Mouse (Mus musculus) R1 (cell line): ENCODE results near the gene Fam71f1.
"Not testable (repeated sequence)": the region's sequence is repeated elsewhere in the genome, so short reads cannot be mapped to it uniquely, and the experiment has no call there.

Source experiments
- DNase-seq: peaks from one replicate; pipeline ENCODE4 v3.0.0-alpha.2; 2018; ENCODE audit warnings: low read depth, low spot score

The Fam71f1 gene

DNA sequence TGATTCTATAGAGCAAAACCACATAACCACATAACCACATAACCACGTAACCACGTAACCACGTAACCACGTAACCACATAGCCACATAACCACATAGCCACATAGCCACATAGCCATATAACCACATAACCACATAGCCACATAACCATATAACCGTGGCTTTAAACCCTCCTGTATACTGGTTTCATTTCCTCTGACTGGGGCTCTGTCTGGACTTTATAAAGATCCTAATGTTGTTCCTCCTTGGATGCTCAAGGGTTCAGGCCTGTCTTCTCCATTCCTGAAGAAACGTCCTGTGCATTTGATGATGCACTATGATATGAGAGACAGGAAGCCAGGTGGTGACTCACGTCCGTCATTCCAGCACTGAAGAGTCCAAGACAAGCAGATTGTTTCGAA lies 8.0 kb downstream of the Fam71f1 start:
- no peak for DNase-seq

DNA sequence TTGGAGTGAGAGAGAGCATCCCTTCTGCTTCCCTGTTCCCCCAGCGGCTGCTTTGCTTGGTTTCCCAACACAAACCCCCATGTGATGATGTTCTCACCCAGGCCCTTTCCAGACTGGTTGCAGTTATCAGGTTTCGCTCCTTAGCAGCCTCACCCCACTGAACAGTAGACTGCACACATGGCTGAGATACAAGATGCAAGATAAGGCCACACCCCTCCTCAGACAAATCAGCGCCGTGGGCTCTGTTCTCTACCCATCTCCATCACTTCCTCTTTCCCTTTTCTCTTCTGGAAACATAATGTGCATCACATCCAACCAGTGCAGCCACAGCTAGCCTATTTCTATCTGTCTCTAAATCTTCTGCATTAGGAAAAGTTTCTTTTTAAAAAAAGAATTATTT lies 10.6 kb downstream of the Fam71f1 start:
- DNase-seq, result no peak

DNA sequence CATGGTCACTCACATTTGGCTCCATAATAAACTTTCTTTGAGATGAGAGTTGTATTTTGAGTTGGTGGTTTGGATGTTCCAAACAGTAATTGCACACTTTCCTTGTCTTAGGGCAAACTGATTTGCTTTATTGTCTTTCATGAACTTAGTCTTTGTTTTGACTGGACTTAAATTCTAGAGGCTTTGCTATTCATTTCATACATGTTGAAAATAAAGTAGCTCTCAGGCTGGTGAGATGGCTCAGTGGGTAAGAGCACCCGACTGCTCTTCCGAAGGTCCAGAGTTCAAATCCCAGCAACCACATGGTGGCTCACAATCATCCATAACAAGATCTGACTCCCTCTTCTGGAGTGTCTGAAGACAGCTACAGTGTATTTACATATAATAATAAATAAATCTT lies 27.6 kb downstream of the Fam71f1 start:
- DNase-seq, result not testable (repeated sequence)

DNA sequence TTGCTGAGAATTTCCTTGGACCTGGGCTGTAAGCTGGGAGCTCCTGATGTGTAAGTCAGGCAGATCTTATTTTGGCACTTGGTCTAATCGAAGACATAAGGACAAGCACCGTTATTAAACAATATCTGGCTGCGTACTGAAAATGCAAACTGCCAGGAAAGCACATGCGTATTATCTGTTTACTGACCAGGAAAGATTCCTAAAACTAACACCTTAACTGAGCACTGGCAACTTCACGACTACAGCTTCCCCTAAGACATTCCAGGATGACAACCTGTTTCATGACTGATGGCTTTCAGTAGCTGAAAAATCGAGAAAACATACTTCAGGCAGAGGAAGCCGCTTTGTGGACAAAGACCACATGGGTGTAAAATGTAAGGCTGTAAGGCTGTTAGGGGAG lies 28.2 kb downstream of the Fam71f1 start:
- DNase-seq, result no peak

DNA sequence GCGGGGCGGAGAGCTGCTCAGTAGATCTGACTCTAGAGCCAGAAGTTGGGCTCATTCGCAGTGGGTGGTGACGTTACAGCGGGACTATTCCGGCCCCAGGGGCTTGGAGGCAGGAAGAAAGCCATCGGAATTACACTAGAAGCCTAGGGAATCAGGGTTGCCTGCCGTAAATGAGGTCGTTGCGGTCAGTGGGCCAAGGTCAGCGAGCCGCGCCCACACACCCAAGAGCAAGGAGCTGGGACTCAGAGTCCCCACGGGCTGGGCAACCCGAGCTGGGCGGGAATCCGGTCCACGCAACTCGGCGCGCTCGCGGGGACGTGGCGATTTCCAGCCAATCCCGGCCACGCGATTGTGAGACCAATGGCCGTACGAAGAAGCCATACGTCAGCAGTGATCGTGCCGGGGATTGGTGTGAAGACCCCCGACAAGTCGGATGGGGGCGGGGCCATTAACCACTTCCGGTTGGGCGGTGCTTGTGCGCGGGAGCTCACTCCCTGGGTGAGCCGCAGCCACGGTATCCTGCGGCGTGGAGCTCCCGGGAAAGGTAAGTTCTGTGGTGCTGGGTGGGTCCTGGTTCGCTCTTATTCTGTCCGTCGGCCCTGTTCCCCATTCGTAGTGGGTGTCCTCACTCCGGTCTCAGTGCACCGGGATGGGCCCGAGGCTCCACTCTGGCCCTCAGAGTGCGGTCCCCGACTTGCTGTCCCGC lies 28.9 kb downstream of the Fam71f1 start, which contains the start of gene Calu:
TSS of gene Calu (plus strand) at position 405 of the 706 bp plus-strand sequence.
- peak; percentile 99 for DNase-seq

DNA sequence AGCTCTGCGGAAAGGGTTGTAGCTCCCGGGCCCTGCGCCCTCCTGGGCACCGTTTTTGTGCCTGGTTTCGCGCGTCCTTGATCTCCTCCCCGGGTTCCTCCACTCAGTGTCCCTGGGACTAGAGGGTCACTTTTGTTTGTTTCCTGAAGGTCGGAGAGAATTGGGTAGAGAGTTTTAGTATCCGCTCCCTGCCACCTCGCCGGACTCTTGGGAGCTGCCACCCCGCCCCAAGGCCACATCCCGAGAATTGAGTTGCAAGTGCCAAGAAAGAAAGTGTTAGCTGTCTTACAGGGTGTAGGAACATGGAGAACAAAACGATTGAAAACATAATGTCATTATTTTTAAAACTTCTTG lies 29.4 kb downstream of the Fam71f1 start:
- no peak for DNase-seq

DNA sequence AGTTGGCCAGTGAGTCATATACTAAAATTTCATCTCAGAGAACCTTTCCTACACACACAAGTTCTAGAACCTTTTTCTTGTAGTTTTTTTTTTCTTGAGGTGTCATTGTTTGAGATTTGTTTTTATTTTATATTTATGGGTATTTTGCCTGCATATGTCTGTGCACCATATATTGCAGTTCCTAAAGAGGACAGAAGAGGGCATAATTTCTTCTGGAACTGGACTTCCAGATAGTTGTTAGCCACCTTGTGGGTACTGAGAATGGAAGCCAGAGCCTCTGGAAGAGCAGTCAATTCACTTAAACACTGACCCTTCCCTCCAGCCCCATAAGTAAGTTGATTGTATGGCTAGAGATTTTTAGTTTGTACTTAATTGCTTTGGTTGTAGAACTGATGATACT lies 32.7 kb downstream of the Fam71f1 start:
- peak; percentile 69 for DNase-seq

DNA sequence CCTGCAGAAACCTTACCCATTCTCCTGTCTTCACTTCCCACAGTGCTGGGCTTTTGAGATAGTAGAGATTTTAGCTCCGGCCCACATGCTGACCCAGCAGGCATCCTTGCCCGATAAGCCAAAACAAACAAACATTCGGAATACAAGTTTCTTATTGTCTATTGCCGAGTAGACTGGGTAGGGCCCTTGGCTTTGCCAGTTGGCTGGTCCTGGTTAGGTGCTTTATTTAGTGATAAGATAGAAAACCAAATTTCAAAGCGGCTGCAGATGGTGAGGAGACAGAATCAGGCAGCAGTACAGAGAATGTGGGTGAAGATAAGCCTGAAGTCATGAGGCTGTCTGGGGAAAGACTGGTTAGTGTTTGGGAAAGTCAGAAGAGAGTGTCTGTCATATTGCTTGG lies 33.9 kb downstream of the Fam71f1 start:
- no peak for DNase-seq

DNA sequence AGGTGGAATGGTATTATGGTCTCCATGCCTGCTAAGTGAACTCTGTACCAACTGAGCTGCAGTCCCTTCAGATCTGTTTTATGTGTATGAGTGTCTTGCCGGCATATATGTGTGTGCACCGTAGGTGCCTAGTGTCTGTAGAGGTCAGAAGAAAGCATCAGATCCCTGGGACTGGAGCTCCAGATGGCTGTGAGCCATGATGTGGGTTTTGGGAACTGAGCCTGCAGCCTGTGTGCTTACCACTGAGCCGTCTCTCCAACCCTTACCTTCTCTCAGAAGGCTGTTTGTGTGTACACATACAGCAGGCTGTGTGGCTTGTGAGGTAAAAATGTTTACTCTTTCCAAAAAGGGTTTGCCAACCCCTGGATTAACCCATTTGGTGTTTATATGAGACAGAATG lies 40.4 kb downstream of the Fam71f1 start:
- DNase-seq, result no peak

DNA sequence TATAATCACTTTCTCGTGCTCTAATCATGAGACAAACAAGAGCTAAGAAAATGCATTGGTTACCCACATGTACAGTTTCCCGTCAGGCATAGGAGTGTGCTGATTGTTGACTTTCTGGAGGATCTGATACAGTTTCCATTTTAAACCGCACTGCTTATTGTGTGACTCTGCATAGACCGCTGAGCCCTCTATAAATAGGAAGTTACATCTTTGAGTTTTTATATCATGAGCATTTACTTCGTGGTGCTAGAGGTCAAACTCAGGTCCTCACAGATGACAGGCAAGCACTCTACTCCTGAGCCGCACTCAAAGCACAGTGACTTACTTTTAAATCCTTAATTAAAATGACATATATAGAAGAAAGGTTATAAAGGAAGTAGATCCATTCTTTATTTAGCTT lies 41.3 kb downstream of the Fam71f1 start:
- DNase-seq, result no peak

DNA sequence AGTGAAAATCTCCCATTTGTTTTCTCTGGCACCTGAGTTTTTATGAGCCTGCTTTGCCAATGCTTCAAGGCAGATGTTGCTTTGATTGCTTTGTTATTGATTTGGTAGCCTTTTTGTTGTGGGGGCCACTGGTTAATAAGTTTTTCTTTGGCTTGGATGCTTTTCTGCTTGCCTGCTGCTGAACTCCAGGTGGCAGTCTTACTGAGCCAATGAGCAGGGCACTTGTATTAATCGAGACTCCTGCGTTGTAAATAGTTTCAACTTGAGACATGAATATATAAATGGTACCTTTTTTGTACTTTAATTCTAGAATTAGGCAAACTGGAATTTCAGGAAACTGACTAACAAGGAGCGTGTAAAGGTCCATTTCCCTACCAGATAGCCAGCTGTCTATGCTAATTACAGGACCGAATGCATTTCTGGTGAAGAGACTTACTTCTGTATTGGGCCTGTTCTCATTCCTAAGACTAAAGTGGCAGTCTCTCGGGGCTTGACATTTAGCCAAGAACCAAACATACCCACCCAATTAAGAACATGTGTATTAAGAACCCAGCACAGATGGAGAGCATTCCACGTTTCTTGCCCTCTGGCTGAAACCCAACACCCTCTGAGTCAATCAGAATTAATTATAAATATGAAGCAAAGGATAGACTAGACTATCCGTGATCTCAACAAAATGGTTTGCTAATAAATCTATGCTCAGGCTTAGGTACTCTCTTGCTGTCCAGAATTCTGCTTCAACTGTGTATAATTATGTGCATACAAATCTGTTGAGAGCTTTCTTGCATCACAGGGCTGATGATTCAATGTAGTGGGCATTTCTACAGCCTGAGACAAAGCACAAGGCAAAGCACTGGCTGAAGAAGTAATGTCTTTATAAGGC lies 43.5 kb downstream of the Fam71f1 start:
- no peak for DNase-seq

DNA sequence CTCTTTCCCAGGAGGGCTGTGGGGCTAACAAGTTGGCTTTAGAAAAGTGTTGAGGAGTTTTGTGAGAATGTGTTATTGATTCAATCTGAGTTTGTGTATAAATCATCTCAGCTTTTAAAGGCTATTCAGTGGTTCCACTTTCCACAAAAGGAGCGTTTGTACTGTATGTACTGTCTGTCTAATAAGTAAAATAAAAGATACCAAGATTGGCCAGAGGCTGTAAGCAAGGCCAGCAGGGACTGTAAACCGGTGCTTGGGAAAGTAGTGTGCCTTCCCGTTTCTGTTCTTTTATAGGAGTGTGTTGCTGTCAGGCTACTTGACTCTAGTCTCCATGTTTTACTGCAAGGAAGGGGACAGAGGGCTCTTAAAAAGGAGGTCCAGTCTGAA lies 44.2 kb downstream of the Fam71f1 start:
- DNase-seq, result no peak

DNA sequence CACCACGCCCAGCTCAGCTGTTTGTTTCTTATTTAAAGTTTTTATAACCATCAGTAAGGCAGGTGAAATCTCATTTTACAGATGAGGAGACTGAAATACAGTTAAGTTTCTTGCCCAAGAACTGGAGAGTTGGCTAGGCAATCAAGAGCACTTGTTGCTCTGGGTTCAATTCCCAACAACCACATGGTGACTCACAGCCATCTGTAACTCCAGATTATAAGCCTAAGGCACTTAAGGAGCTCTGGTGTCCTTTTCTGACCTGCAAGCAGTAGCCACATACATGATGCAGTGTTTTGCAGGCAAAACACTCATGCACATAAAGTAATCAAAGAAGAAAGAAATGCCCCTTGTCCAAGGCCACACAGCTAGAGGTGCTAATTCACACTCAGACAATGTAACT lies 46.3 kb downstream of the Fam71f1 start:
- DNase-seq, result no peak

DNA sequence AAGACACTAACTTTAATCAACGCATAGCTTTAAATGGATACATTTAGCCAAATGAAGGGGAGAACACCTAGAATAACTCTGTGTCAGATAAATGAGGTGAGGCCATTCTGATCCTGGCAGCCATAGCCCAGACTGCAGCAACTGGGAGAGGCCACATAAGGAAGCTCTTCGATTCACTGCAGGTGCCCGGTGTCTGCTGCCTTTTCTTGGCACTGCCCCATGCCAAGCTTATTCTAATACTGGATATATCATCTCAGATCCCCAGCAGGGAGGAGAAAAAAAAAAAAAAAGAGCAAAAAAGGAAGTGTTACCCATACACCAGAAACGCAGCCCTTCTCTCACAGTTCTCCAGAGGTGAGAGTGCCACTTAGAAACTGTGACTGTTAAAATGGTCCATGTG lies 58.4 kb downstream of the Fam71f1 start:
- no peak for DNase-seq

DNA sequence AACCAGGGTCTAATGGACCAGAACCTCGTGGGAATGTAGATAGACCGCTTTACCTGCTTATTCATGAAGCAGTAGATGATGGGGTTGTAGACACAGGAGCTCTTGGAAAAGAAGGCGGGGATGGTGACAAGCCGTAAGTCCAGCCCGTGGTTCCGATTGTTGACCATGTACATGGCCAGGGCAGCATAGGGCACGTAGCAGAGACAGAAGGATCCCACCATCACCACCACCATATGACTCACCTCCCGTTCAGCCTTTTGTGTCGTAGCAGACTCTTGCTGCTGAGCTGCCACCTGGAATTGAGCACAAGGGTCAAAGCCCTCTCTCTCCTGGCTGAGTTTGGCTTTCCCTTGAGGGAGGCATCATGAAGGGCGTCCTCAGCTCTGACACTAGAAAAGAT lies 59.7 kb downstream of the Fam71f1 start:
- no peak for DNase-seq

DNA sequence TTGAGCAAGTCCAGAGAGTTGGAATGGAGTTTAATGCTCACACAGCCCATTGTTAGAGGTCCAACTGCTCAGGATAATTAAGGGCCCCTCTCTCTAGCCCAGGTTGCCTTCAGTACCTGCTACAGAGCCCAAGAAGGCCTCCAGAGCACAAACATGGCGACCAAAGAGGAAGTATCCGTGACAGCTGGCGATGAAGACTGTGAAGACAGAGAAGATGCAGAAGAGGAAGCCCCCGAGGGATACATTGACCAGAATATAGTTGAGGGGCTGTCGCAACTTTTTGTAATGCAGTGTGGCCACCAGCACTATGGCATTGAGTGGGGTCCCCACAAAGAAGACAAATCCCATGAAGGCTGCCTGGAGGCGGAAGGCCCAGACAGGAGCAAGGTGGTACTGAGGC lies 61.0 kb downstream of the Fam71f1 start:
- DNase-seq, result no peak

DNA sequence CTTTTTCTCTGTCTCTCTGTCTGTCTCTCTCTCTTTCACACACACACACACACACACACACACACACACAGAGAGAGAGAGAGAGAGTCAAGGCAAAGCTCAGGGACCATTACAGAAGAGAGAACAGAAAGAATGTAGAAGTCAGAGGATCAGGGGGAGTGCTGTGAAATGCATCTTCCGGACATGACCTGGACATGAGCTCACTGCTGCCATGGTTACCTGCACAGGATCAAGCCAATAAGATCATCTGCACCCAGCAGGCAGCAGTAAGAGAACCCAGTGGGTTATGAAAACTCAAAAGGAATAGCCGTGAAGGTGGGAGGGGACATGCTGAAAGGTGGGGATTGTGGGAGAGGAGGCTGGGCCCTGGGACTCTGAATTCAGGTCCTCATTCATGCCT lies 63.5 kb downstream of the Fam71f1 start:
- peak; percentile 69 for DNase-seq
